Mouse (Mus musculus) ES-Bruce4 (cell line): ENCODE data around the gene Mptx2. TPM values are rescaled to one million over a fixed set of nuclear protein-coding genes. Genes with fewer than 3 reads are reported as not detected.
"Not testable (repeated sequence)": the region's sequence is repeated elsewhere in the genome, so short reads cannot be mapped to it uniquely, and the experiment has no call there.

Source experiments
- H3K27ac ChIP-seq: 2 replicates; pipeline ENCODE4 v1.5.1; 2012; ENCODE audit warnings: low read length, inconsistent platforms; ENCODE audit not compliant: insufficient read depth
- H3K27me3 ChIP-seq: 2 replicates; pipeline ENCODE4 v1.6.1; 2012; ENCODE audit warnings: mild to moderate bottlenecking, low read length, inconsistent platforms; ENCODE audit not compliant: control insufficient read depth, poor library complexity, insufficient read depth, severe bottlenecking
- H3K36me3 ChIP-seq: 2 replicates; pipeline ENCODE4 v1.6.1; 2012; ENCODE audit warnings: inconsistent platforms, mild to moderate bottlenecking, low read length, moderate library complexity; ENCODE audit not compliant: control insufficient read depth, poor library complexity, insufficient read depth, severe bottlenecking
- H3K4me1 ChIP-seq: one replicate; pipeline ENCODE4 v1.8.1; 2011; ENCODE audit warnings: low read length; ENCODE audit not compliant: control insufficient read depth, insufficient read depth
- H3K4me3 ChIP-seq: 2 replicates; pipeline ENCODE4 v1.5.1; 2011; ENCODE audit warnings: low read depth, mild to moderate bottlenecking, low read length
- H3K9ac ChIP-seq: 2 replicates; pipeline ENCODE4 v1.6.1; 2012; ENCODE audit warnings: low read depth, mild to moderate bottlenecking, inconsistent platforms; ENCODE audit not compliant: poor library complexity, severe bottlenecking
- H3K9me3 ChIP-seq: replicated peaks from 2 replicates; pipeline ENCODE4 v1.6.1; 2012; ENCODE audit warnings: mild to moderate bottlenecking, low read length, inconsistent platforms; ENCODE audit not compliant: control insufficient read depth, poor library complexity, insufficient read depth, severe bottlenecking
- CTCF ChIP-seq: IDR thresholded peaks from one replicate; pipeline ENCODE4 v1.8.1; 2011; ENCODE audit warnings: low read depth, low read length
- EP300 ChIP-seq: IDR thresholded peaks from 2 replicates; pipeline ENCODE4 v1.6.1; 2011; ENCODE audit warnings: low read depth, low read length; ENCODE audit not compliant: insufficient read depth
- POLR2A ChIP-seq: IDR thresholded peaks from one replicate; pipeline ENCODE4 v1.8.1; 2011; ENCODE audit warnings: low read length; ENCODE audit not compliant: insufficient read depth
- polyA plus RNA-seq: library from polyadenylated mRNA; stranded (reverse); fragments of >200 nt; gene quantifications from 2 replicates; pipeline ENCODE4 v1.2.4, GENCODE M21; 2011; ENCODE audit warnings: low read depth; ENCODE audit not compliant: missing spikeins, insufficient read depth, insufficient read length

Gene Mptx2
- polyA plus RNA-seq, 1 experiment, result not detected

- H3K9ac ChIP-seq, result no peak overlapping the region
- H3K4me1 ChIP-seq, result no peaks in the 10 kb centered on the region
- no peaks in the 10 kb centered on the region for H3K27me3 ChIP-seq
- H3K4me3 ChIP-seq, result no peak overlapping the region
- no peak for TF ChIP-seq EP300
- TF ChIP-seq POLR2A, result no peak
- no peak for TF ChIP-seq CTCF
- no peaks in the 10 kb centered on the region for H3K9me3 ChIP-seq
- no peak overlapping the region for H3K27ac ChIP-seq
- H3K36me3 ChIP-seq, result no peaks in the 10 kb centered on the region
These were observed 27.7 kb downstream of the Mptx2 start for GRCm38 (mm10) chr1:173249888-173250287.

- H3K36me3 ChIP-seq, H3K27ac ChIP-seq, H3K9ac ChIP-seq, H3K27me3 ChIP-seq, H3K4me3 ChIP-seq, H3K4me1 ChIP-seq, H3K9me3 ChIP-seq: not testable (repeated sequence)
These were observed 40.6 kb downstream of the Mptx2 start for GRCm38 (mm10) chr1:173237004-173237403.

DNA sequence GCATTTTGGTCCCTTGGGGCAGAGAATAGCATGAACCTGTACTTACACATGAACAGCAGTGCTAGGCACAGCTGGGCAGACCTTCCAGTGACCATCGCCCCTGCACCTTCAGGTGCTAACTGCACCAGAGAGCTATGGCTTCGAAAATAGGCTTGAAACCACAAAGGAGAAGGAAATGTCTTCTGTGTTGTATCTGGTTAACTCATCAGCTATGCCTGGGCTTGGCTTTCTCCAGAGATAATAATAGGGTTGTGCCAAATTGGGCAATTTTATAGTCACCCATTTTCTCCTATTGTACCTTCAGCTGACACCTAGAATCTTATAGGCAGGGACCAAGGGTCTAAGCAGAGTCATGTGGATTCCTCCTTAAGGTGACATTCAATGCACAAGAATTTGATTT is 50.5 kb downstream of the Mptx2 start, which contains the start of gene Fcer1a:
Gene Fcer1a (minus strand): TSS at position 134 of the 400 bp plus-strand sequence.
- no peak for TF ChIP-seq CTCF
- TF ChIP-seq POLR2A, result no peak
- TF ChIP-seq EP300, result no peak
- Histone ChIP-seq H3K36me3 (no peaks in the 10 kb centered on the region), H3K9ac (no peak within 1 kb of the TSS), H3K4me1 (no peaks in the 10 kb centered on the region), H3K27ac (no peak within 1 kb of the TSS), H3K27me3 (no peaks in the 10 kb centered on the region), H3K4me3 (no peak within 1 kb of the TSS), H3K9me3 (no peaks in the 10 kb centered on the region)

Other genes starting within 250 kb of the Mptx2 start
- not detected in 2 replicates for gene Olfr1408, start 140.4 kb downstream of the Mptx2 start, polyA plus RNA-seq
- not detected in 2 replicates for gene Olfr1406, start 87.1 kb downstream of the Mptx2 start, polyA plus RNA-seq
- gene Olfr218, start 80.0 kb downstream of the Mptx2 start, polyA plus RNA-seq, result not detected in 2 replicates
- gene Olfr1404, start 65.4 kb downstream of the Mptx2 start, polyA plus RNA-seq, result not detected in 2 replicates
- gene Fcer1a, start 50.6 kb downstream of the Mptx2 start, polyA plus RNA-seq, result not detected in 2 replicates
- gene Olfr418, start 11.8 kb downstream of the Mptx2 start, polyA plus RNA-seq, result not detected in 2 replicates
- gene Ackr1, start 56.0 kb upstream of the Mptx2 start, polyA plus RNA-seq, result not detected in 2 replicates
- 38.9 and 49.8 TPM in 2 replicates for gene Aim2, start 73.1 kb upstream of the Mptx2 start, polyA plus RNA-seq
- 0.44 and 0.70 TPM in 2 replicates for gene Cadm3, start 89.9 kb upstream of the Mptx2 start, polyA plus RNA-seq
- not detected in 2 replicates for gene Ifi206, start 213.3 kb upstream of the Mptx2 start, polyA plus RNA-seq